Mouse (Mus musculus) C2C12 (cell line): Measurements from ENCODE around the gene Sept9. TPM values are rescaled to one million over a fixed set of nuclear protein-coding genes. Genes with fewer than 3 reads are reported as not detected.

Experiments
- H3K27me3 ChIP-seq: one replicate; pipeline ENCODE4 v1.6.1; 2011; ENCODE audit not compliant: control insufficient read depth, insufficient read depth, insufficient read length
- H3K36me3 ChIP-seq: one replicate; pipeline ENCODE4 v1.6.1; 2011; ENCODE audit not compliant: control insufficient read depth, insufficient read depth
- H3K4me3 ChIP-seq: one replicate; pipeline ENCODE4 v1.5.1; 2011; ENCODE audit warnings: mild to moderate bottlenecking, control low read depth; ENCODE audit not compliant: poor library complexity, insufficient read depth, severe bottlenecking
- H3K79me2 ChIP-seq: one replicate; pipeline ENCODE4 v1.6.1; 2011; ENCODE audit not compliant: control insufficient read depth, insufficient read depth
- H3K79me3 ChIP-seq: one replicate; pipeline ENCODE4 v1.6.1; 2011; ENCODE audit warnings: low read depth, control low read depth
- H3ac ChIP-seq: one replicate; pipeline ENCODE3; 2011; ENCODE audit warnings: low read depth; ENCODE audit not compliant: control insufficient read depth, insufficient read length
- CEBPB ChIP-seq: IDR thresholded peaks from one replicate; pipeline ENCODE4 v1.6.1; 2011; ENCODE audit warnings: low read depth, mild to moderate bottlenecking, control low read depth, moderate library complexity
- CTCF ChIP-seq: IDR thresholded peaks from one replicate; pipeline ENCODE4 v1.5.1; 2011; ENCODE audit not compliant: control insufficient read depth, insufficient read depth, insufficient read length
- FOSL1 ChIP-seq: IDR thresholded peaks from one replicate; pipeline ENCODE4 v1.8.0; 2011; ENCODE audit warnings: mild to moderate bottlenecking, low read length; ENCODE audit not compliant: poor library complexity, insufficient read depth, severe bottlenecking
- MAX ChIP-seq: IDR thresholded peaks from one replicate; pipeline ENCODE4 v1.6.1; 2011; ENCODE audit warnings: mild to moderate bottlenecking, control low read depth
- MYOD1 ChIP-seq: IDR thresholded peaks from one replicate; pipeline ENCODE4 v1.6.1; 2011; ENCODE audit warnings: low read depth; ENCODE audit not compliant: control insufficient read depth, insufficient read length
- MYOG ChIP-seq: IDR thresholded peaks from one replicate; pipeline ENCODE4 v1.6.1; 2011; ENCODE audit not compliant: control insufficient read depth, insufficient read length; ENCODE audit errors: extremely low read depth
- USF1 ChIP-seq: IDR thresholded peaks from one replicate; pipeline ENCODE4 v1.6.1; 2011; ENCODE audit warnings: low read depth, mild to moderate bottlenecking, control low read depth, moderate library complexity
- polyA plus RNA-seq: library from polyadenylated mRNA; unstranded; fragments of >200 nt; fragmentation: generic; extraction: Trizol; gene quantifications from one replicate; pipeline ENCODE4 v1.2.1, GENCODE M21; 2012; ENCODE audit warnings: missing spikeins

Sept9 gene
- polyA plus RNA-seq, 1 experiment, result 266 TPM

GRCm38 (mm10) chr11:117407651-117408441 is 208.4 kb downstream of the Sept9 start:
- Histone ChIP-seq H3K36me3 (no peaks in the 10 kb centered on the region), H3K79me3 (no peaks in the 10 kb centered on the region), H3K79me2 (no peaks in the 10 kb centered on the region), H3K4me3 (no peak overlapping the region), H3K27me3 (peaks cover 11% of the 10 kb centered on the region), H3ac (no peak overlapping the region)
- TF ChIP-seq CEBPB, result no peak
- TF ChIP-seq MYOG, result no peak
- TF ChIP-seq USF1, result no peak
- no peak for TF ChIP-seq CTCF
- TF ChIP-seq MAX, result no peak
- TF ChIP-seq FOSL1, result no peak
- no peak for TF ChIP-seq MYOD1

DNA sequence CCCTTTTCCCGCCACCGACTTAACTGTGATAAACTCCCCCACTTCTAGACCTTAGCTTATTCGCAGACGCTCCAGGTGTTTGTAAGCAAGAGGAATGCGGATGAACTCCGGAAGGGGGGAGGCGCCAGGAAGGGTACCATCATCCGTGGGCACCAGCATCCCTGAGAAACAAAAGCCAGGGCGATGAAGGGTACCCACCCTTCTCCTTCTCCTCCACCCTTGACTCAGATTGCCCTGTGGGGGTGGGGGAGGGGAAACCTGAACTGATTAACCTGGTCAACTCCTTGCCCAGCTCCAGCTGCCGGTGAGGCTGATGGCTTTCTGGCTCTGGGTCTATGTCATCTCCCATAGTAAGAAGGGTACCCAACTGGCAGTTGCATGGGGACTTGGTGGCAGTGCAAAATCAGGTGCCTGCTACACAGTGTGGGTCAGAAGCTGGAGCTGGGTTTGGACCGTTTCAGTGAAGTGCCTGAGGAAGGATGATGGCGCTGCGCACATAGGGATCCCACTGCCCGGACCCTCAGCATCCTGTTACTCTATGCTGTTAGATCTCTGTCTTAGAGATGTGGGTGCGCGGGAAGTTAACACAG is 209.1 kb downstream of the Sept9 start:
- TF ChIP-seq MYOG, result no peak
- no peak for TF ChIP-seq FOSL1
- no peak for TF ChIP-seq MYOD1
- no peak for TF ChIP-seq USF1
- TF ChIP-seq MAX, result no peak
- TF ChIP-seq CEBPB, result no peak
- TF ChIP-seq CTCF, result no peak
- Histone ChIP-seq H3K79me2 (no peaks in the 10 kb centered on the region), H3K36me3 (no peaks in the 10 kb centered on the region), H3ac (no peak overlapping the region), H3K4me3 (no peak overlapping the region), H3K27me3 (peaks cover 11% of the 10 kb centered on the region), H3K79me3 (no peaks in the 10 kb centered on the region)

DNA sequence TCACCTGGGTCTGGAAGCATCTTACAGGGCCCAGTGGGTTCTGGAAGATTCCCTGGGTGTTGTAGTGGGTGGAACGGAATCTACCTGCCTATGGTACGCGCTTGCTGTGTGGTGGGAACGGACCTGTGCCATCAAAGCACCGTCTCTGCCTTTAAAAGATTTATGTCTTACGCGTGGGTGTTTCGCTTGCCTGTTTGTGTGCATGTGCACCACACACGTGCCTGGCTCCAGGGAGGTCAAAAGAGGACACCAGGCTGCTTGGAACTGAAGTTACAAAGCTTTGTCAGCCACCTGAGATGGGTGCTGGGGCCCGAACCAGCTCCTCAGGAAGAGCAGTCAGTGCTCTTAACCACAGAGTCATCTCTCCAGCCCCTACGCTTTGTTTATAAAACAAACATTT is 209.9 kb downstream of the Sept9 start:
- Histone ChIP-seq H3K79me3 (no peaks in the 10 kb centered on the region), H3K27me3 (peaks cover 14% of the 10 kb centered on the region), H3K79me2 (no peaks in the 10 kb centered on the region), H3K4me3 (no peak overlapping the region), H3ac (no peak overlapping the region), H3K36me3 (no peaks in the 10 kb centered on the region)
- TF ChIP-seq MAX (no peak), FOSL1 (no peak), CTCF (no peak), CEBPB (no peak), MYOG (no peak), USF1 (no peak), MYOD1 (no peak)

GRCm38 (mm10) chr11:117410059-117410458 is 210.6 kb downstream of the Sept9 start:
- Histone ChIP-seq H3K36me3 (no peaks in the 10 kb centered on the region), H3K27me3 (peaks cover 13% of the 10 kb centered on the region), H3K4me3 (no peak overlapping the region), H3K79me2 (no peaks in the 10 kb centered on the region), H3ac (no peak overlapping the region), H3K79me3 (no peaks in the 10 kb centered on the region)
- TF ChIP-seq CTCF, result no peak
- TF ChIP-seq FOSL1, result no peak
- TF ChIP-seq MYOG, result no peak
- no peak for TF ChIP-seq USF1
- TF ChIP-seq MAX, result no peak
- TF ChIP-seq CEBPB, result no peak
- no peak for TF ChIP-seq MYOD1

DNA sequence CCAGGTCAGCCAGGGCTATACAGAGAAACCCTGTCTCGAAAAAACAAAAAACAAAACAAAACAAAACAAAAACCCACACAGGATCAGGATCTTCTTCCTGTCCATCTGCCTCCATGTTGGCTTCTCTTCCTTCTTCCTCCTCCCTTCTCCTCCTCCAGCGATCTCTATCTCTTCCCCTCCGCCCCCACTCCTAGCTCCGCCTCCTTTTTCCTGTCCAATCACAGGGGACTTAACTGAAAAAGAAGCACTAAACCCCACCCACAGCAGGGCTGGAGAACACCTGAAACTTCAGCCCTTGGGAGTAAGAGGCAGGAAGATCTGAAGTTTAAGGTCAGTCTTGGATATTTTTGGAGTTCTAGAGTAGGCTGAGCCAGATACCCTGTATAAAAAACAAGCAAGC is 212.2 kb downstream of the Sept9 start:
- Histone ChIP-seq H3K79me2 (no peaks in the 10 kb centered on the region), H3ac (no peak overlapping the region), H3K79me3 (no peaks in the 10 kb centered on the region), H3K4me3 (no peak overlapping the region), H3K27me3 (peaks cover 12% of the 10 kb centered on the region), H3K36me3 (no peaks in the 10 kb centered on the region)
- no peak for TF ChIP-seq MAX

Other genes with a start within 250 kb of the Sept9 start
- gene Sec14l1, start 84.5 kb upstream of the Sept9 start, polyA plus RNA-seq, result 41.9 TPM